Mouse (Mus musculus) urinary bladder, postnatal 4 days (tissue): ENCODE data around the gene Snx25.
A peak's percentile ranks its signal among the peaks of the same experiment; 100 is the strongest.

Experiments used
- DNase-seq, 2 experiments: peaks; one replicate each; pipeline ENCODE4 v3.0.0; 2021 to 2022; ENCODE audit warnings: low spot score in 2 of 2

The Snx25 gene

GRCm38 (mm10) chr8:46152064-46153031 is at the start of gene Snx25:
Gene Snx25 (minus strand): TSS chr8:46152159.
- peak; percentile 76 to 79 for DNase-seq

DNA sequence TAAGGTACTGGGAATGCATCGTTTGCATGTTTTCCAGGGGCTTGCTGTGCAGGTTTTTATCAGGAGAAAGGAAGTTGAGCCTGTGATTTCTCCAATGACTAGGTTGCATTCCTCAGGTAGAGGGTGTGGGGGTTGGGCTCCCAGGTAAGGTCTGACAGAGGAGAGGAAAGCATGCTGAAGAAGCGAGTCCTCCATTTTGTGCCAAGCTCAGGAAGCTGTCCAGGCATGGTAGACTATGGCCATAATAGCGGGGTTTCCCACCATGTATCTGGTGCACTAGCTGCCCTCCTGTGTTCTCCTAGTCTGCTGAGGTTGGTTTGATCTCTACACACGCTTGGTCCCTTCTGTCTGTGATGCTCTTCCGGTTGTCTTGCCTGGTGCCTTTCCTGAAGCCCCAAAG is 45.7 kb upstream of the Snx25 start:
- no peak for DNase-seq

GRCm38 (mm10) chr8:46196877-46197276 is 44.9 kb upstream of the Snx25 start:
- DNase-seq, result no peak

- no peak for DNase-seq
These were observed 41.1 kb upstream of the Snx25 start for GRCm38 (mm10) chr8:46193100-46193499.

DNA sequence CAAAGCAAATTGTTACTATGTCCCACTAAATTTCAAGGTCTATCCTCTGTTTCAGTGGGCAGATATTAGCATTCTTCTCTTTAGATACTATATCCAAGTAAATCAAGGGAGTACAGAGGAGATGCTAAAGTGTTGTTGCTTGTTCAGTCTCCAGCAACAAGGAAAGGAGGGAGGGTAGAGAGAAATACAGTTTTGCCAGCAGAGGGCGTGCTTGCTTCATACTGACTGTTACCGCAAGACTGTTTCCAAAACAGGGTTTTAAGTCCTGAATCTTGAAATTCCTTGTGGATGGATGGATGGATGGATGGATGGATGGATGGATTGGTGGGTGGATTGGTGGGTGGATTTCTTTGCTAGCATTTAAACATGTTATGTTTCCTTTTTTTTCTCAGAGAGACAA is 33.4 kb upstream of the Snx25 start:
- DNase-seq, result no peak

DNA sequence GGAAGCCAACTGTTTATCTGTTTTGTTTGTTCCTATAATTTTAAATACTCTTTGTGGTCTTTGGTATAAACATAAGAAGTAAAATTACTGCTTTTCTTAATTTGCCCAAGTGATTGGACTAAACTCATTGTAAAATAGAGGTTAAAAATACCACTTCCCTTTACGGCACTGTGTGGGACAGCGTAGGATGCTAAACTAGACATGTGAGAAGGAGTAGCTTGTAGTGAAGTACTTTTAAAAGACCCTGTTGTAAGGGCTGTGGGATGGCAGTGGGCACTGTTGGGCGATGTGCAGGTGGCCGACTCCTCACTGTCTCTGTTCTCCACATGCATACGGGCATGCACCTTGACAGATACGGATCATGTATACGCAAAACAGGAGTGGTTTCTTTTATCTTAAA is 28.2 kb upstream of the Snx25 start:
- DNase-seq, result no peak

- no peak for DNase-seq
These were observed 21.7 kb upstream of the Snx25 start for GRCm38 (mm10) chr8:46173651-46174050.

- no peak for DNase-seq
These were observed 11.9 kb upstream of the Snx25 start for GRCm38 (mm10) chr8:46163870-46164190.

GRCm38 (mm10) chr8:46162953-46163869 is 11.3 kb upstream of the Snx25 start:
- DNase-seq, result peak; percentile 94 to 95

DNA sequence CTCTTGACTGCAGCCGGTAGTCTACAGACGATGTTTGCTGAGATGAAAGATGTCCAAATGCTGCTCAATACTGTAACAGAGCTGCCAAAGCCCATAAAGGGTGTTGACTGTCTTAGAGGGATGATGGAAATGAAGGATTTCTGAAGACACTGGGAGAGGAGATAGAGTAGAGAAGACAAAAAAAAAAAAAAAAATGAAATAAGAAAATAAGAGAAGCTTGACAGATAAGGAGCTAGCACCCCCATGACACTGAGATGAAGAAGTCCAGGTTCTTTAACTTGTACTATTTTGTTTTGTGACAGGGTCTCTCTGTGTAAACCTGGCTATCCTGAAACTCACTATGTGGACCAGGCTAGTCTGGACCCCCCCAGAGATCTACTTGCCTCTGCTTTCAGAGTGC is 1.1 kb upstream of the Snx25 start:
- no peak for DNase-seq

DNA sequence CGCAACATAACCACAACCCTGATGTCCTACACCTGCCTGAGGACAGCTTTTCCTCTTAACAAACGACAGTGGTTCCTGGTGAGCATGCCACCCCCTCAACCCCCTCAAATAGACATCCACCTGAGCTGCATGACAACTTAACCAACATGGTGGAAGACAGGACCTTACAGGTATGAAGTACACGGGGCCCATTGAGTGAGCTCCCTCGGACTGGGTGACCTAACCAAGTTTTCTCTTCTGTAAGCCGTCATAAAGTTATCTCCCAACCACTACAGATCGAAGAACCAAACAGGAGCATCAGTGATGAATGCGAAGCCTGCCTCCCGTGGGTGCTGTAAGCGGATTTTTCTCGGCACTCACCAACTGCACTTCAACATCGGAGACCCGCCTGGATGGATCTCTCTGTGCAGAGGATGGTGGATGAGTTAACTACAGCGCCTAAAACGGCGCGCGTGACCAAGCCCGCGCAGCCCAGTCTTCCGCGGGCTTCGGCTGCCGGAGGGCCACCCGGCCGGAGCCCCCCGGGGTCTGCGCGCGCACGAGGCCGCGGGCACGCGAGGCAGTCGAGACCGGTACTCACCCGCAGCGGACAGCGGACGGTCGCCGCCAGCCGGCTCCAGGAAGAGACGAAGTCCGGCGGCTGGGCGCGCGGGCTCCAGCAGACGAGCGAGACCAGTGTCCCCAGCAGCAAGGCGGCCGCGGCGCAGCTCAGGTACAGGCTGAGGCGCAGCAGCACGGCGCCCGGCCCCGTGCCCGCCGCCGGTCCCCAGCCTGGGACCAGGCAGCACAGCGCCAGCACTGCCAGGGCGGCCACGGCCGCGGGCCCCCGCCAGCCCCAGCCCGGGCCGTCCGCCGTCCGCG is 527 bp downstream of the Snx25 start, which contains the start of gene Cfap97:
Gene Cfap97, plus strand, starts transcription at position 570 of the 861 bp plus-strand sequence.
- DNase-seq, result peak in 1 of 2 experiments; percentile 45

- no peak for DNase-seq
These were observed 2.2 kb downstream of the Snx25 start for GRCm38 (mm10) chr8:46149782-46150181.

DNA sequence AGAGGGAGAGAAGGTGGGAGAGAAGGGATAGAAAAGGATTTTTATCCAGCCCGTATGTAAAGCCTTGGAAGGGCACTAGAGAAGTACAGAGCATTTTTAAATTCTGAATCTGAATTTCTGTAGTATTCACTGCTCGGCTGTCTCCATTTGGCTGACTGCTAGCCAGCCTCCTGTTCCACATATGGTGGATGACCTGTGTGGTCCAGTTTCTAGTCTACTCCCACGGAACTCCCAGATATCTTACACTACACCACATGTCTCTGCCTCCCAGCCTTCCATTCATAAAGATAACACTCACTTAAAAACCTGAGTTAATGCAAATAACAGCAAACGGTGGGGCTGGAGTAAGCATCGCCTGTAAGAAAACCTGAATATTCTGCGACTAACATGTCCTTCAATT is 2.7 kb downstream of the Snx25 start:
- no peak for DNase-seq

GRCm38 (mm10) chr8:46146173-46146572 is 5.8 kb downstream of the Snx25 start:
- no peak for DNase-seq

DNA sequence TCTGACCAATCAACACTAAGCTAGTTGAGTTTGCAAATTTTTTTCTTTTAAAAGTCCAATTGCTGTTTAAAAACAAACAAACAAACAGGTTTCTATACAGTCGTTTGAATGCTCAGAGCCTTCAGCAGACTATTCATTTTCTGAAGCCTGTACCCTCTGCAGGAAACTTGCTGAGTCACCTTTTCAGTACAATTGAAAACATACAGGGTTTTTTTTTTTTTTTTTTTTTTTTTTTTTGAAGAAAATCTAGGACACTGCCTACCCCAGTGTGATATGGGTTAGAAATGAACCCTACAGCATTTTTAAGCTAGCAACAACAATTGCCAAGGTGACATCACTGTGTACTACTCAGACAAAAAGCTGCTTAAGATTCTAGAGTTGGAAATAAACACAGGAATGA is 8.0 kb downstream of the Snx25 start:
- no peak for DNase-seq

DNA sequence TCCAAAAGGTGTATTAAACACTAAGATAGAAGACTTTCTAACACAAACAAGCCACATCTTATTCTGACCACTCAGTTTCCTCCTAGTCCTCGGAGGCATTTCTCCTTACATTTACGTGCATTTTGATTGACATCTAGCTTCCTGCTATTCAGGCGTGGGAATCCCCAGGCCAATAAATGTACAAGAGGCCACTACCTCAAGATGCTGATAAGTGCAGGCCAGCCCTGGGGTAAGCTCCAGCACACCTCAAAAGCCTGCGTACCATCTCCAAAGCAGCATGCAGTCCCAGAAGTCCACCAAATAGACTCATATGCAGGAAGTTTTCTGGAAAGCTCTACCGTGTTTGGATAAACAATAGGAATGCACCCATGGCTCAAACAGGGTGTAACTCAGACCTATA is 8.5 kb downstream of the Snx25 start:
- no peak for DNase-seq

DNA sequence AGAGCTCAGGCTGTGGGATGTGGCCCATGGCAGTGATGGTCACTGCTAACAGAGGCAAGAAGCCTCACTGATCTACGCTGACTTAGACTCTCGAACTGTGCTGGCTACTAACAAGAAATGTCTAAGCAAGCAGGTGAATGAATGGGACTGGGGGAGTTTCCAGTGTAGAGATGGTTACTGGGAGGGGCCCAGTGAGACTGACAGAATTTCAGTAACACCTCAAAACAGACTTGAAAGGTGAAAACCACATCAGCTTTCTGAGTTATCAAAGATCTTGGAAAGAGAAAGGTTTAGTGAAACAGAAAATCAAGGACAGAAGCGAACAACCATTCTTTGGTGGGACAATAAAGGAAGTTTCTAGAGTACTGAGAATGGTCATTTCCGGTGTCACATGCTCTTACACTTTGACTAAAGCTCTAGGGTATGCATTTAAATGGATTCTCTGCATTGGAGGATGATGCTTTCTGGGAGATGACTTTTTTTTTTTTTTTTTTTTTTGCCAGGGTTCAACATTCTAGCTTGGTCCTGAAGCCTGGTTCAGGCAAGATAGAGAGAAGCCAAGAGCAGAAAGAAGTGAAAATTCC is 9.4 kb downstream of the Snx25 start:
- DNase-seq, result no peak

GRCm38 (mm10) chr8:46141688-46142087 is 10.3 kb downstream of the Snx25 start:
- no peak for DNase-seq

DNA sequence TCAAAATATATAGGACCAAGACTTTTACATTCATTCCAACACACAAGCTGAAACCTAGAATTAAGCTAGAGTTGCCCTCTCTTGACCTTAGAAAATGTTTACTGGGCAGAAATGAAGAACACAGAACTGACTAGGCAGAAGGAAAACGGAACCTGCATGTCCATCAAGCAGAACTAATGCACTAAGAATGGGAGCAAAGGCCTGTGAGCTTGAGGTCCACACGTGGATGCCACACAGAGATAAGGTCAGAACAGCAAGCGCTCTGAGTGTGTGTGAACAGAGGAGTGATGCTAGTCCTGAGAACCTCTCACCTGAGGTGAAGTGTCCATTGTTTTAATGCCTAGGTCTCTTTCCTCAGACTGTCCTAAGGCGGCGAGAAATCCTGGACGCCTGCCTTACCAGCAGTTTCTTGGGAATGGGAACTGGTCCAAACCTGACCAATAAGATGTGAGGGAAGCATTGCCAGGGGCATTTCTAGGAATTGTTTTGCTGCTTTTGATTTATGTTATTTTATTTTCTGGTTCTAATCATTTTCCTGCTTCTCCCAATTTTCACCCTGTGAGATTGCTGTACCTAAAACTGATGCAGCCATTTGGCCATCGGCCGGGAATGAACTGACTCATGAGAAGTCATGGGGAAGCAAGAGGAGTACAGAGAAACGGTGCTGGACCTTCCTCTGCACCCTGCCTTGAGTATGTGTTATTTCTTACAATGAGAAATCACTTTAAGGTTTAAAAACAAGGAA is 11.4 kb downstream of the Snx25 start:
- no peak for DNase-seq

DNA sequence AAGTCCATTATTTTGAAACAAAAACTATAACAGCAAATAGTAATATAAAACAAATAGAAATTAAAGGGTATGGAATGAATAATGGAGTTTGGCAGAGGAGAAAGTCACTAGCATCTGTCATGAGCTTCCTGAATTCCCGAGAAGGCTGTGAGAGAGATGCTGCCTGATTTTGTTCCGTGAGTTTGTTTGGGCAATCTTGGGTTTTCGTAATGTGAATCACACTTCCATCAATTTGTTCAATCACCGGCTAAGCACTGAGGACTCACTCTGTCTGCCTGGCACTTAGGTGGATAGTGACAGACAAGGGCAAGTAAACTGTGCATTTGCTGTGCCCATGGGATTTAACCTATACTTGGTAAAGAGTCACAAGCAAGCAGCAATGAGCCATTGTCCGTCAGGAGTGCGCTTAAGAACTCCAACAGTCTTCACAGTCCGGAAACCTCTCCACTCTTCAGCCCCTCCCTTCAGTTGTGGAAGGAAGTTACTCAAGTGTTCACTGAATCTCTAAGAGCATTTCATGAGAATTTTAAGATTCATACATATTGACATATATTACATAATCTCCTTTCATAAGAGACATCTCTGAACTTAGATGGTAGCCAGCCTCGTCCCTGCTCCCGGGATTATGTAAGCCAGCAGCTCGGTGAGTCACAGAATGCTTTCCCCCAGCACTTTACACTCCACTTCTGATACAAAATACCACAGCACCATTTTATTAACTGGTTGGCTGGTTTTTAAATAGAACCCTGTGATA is 13.9 kb downstream of the Snx25 start:
- no peak for DNase-seq
